Mouse (Mus musculus): Measurements from ENCODE around the gene Snap29. TPM values are rescaled to one million over a fixed set of nuclear protein-coding genes. Genes with fewer than 3 reads are reported as not detected.

Gene Snap29
- polyA plus RNA-seq, 1 experiment = 8.1 TPM

GRCm38 (mm10) chr16:17463184-17463583 is 57.4 kb downstream of the Snap29 start:
- Histone ChIP-seq H3K27me3 (ENCODE audit: control insufficient read depth, insufficient read depth, low read length) (no peaks in the 10 kb centered on the region), H3K4me1 (replicated peaks; ENCODE audit: control insufficient read depth, insufficient read depth, low read length) (no peaks in the 10 kb centered on the region), H3K27ac (ENCODE audit: control insufficient read depth, insufficient read depth, low read length) (no peak overlapping the region), H3K36me3 (ENCODE audit: control insufficient read depth, insufficient read depth, low read length) (peaks cover 2% of the 10 kb centered on the region), H3K4me3 (ENCODE audit: control insufficient read depth, insufficient read depth, low read length) (no peak overlapping the region)
- WGBS = 94% methylated on average over 2 of the region's 2 CpGs
- TF ChIP-seq CTCF (IDR thresholded peaks at IDR 0.05; ENCODE audit: borderline replicate concordance, control insufficient read depth, extremely low read depth, insufficient read depth, low read length, poor library complexity) (no peak), POLR2A (IDR thresholded peaks at IDR 0.05; ENCODE audit: control insufficient read depth, extremely low read depth, insufficient read depth, low read length, poor library complexity) (no peak)
- no peak for DNase-seq

GRCm38 (mm10) chr16:17466875-17467663 is 61.3 kb downstream of the Snap29 start:
- Histone ChIP-seq H3K36me3 (ENCODE audit: control insufficient read depth, insufficient read depth, low read length) (peaks cover 30% of the 10 kb centered on the region), H3K27me3 (ENCODE audit: control insufficient read depth, insufficient read depth, low read length) (no peaks in the 10 kb centered on the region), H3K4me1 (replicated peaks; ENCODE audit: control insufficient read depth, insufficient read depth, low read length) (no peaks in the 10 kb centered on the region), H3K27ac (ENCODE audit: control insufficient read depth, insufficient read depth, low read length) (no peak overlapping the region), H3K4me3 (ENCODE audit: control insufficient read depth, insufficient read depth, low read length) (no peak overlapping the region)
- no peak for TF ChIP-seq POLR2A (IDR thresholded peaks at IDR 0.05; ENCODE audit: control insufficient read depth, extremely low read depth, insufficient read depth, low read length, poor library complexity)
- TF ChIP-seq CTCF (IDR thresholded peaks at IDR 0.05; ENCODE audit: borderline replicate concordance, control insufficient read depth, extremely low read depth, insufficient read depth, low read length, poor library complexity) = no peak
- 81% methylated on average over 4 of the region's 4 CpGs for WGBS
- no peak for DNase-seq

GRCm38 (mm10) chr16:17472498-17472897 is 66.7 kb downstream of the Snap29 start:
- H3K27ac ChIP-seq (ENCODE audit: control insufficient read depth, insufficient read depth, low read length) = no peak overlapping the region
- no peak overlapping the region for H3K4me3 ChIP-seq (ENCODE audit: control insufficient read depth, insufficient read depth, low read length)
- WGBS = 91% methylated on average over 6 of the region's 6 CpGs
- H3K27me3 ChIP-seq (ENCODE audit: control insufficient read depth, insufficient read depth, low read length) = no peaks in the 10 kb centered on the region
- peaks cover 3% of the 10 kb centered on the region for H3K4me1 ChIP-seq (replicated peaks; ENCODE audit: control insufficient read depth, insufficient read depth, low read length)
- peaks cover 38% of the 10 kb centered on the region for H3K36me3 ChIP-seq (ENCODE audit: control insufficient read depth, insufficient read depth, low read length)
- TF ChIP-seq CTCF (IDR thresholded peaks at IDR 0.05; ENCODE audit: borderline replicate concordance, control insufficient read depth, extremely low read depth, insufficient read depth, low read length, poor library complexity) (no peak), POLR2A (IDR thresholded peaks at IDR 0.05; ENCODE audit: control insufficient read depth, extremely low read depth, insufficient read depth, low read length, poor library complexity) (no peak)
- no peak for DNase-seq

- Histone ChIP-seq H3K27me3 (ENCODE audit: control insufficient read depth, insufficient read depth, low read length) (no peaks in the 10 kb centered on the region), H3K4me1 (replicated peaks; ENCODE audit: control insufficient read depth, insufficient read depth, low read length) (peaks cover 3% of the 10 kb centered on the region), H3K36me3 (ENCODE audit: control insufficient read depth, insufficient read depth, low read length) (peaks cover 33% of the 10 kb centered on the region), H3K4me3 (ENCODE audit: control insufficient read depth, insufficient read depth, low read length) (no peak overlapping the region), H3K27ac (ENCODE audit: control insufficient read depth, insufficient read depth, low read length) (no peak overlapping the region)
- TF ChIP-seq POLR2A (IDR thresholded peaks at IDR 0.05; ENCODE audit: control insufficient read depth, extremely low read depth, insufficient read depth, low read length, poor library complexity) (no peak), CTCF (IDR thresholded peaks at IDR 0.05; ENCODE audit: borderline replicate concordance, control insufficient read depth, extremely low read depth, insufficient read depth, low read length, poor library complexity) (no peak)
- peak; percentile 42 for DNase-seq
Observed at GRCm38 (mm10) chr16:17474091-17474490, 68.3 kb downstream of the Snap29 start.

DNA sequence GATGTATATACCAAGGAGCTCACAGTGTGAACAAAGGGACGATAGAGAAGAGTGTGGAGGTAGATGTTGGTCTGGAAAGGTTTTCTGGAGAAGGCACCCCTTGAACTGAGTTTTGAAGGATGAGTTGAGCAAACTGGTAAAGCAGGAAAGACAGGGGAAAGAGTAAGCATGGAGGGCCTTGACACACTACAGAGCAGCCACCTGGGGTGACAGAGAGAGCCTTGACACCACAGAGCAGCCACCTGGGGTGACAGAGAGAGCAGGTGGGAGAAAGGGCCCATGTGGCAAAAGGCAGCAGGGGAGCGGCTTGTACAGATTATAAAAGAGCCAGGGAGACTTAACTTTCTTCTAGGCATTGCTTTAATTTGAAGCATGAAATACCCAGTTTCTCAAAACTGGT is 69.0 kb downstream of the Snap29 start:
- WGBS = 47% methylated on average over 2 of the region's 2 CpGs
- H3K4me3 ChIP-seq (ENCODE audit: control insufficient read depth, insufficient read depth, low read length) = no peak overlapping the region
- peaks cover 26% of the 10 kb centered on the region for H3K36me3 ChIP-seq (ENCODE audit: control insufficient read depth, insufficient read depth, low read length)
- H3K27ac ChIP-seq (ENCODE audit: control insufficient read depth, insufficient read depth, low read length) = no peak overlapping the region
- DNase-seq = peak; percentile 24
- H3K4me1 ChIP-seq (replicated peaks; ENCODE audit: control insufficient read depth, insufficient read depth, low read length) = peaks cover 3% of the 10 kb centered on the region
- TF ChIP-seq POLR2A (IDR thresholded peaks at IDR 0.05; ENCODE audit: control insufficient read depth, extremely low read depth, insufficient read depth, low read length, poor library complexity) = no peak
- no peaks in the 10 kb centered on the region for H3K27me3 ChIP-seq (ENCODE audit: control insufficient read depth, insufficient read depth, low read length)

- Histone ChIP-seq H3K36me3 (ENCODE audit: control insufficient read depth, insufficient read depth, low read length) (peaks cover 20% of the 10 kb centered on the region), H3K4me3 (ENCODE audit: control insufficient read depth, insufficient read depth, low read length) (no peak overlapping the region), H3K4me1 (replicated peaks; ENCODE audit: control insufficient read depth, insufficient read depth, low read length) (peaks cover 3% of the 10 kb centered on the region), H3K27ac (ENCODE audit: control insufficient read depth, insufficient read depth, low read length) (no peak overlapping the region), H3K27me3 (ENCODE audit: control insufficient read depth, insufficient read depth, low read length) (no peaks in the 10 kb centered on the region)
- no peak for DNase-seq
- WGBS = 98% methylated on average over 4 of the region's 4 CpGs
- TF ChIP-seq CTCF (IDR thresholded peaks at IDR 0.05; ENCODE audit: borderline replicate concordance, control insufficient read depth, extremely low read depth, insufficient read depth, low read length, poor library complexity) (no peak), POLR2A (IDR thresholded peaks at IDR 0.05; ENCODE audit: control insufficient read depth, extremely low read depth, insufficient read depth, low read length, poor library complexity) (no peak)
Observed at GRCm38 (mm10) chr16:17475326-17475725, 69.5 kb downstream of the Snap29 start.

Data from thymus, adult 2 months (tissue).